Comparison of ENCODE assay signal across 20 mouse cellular contexts in the genomic region with DNA sequence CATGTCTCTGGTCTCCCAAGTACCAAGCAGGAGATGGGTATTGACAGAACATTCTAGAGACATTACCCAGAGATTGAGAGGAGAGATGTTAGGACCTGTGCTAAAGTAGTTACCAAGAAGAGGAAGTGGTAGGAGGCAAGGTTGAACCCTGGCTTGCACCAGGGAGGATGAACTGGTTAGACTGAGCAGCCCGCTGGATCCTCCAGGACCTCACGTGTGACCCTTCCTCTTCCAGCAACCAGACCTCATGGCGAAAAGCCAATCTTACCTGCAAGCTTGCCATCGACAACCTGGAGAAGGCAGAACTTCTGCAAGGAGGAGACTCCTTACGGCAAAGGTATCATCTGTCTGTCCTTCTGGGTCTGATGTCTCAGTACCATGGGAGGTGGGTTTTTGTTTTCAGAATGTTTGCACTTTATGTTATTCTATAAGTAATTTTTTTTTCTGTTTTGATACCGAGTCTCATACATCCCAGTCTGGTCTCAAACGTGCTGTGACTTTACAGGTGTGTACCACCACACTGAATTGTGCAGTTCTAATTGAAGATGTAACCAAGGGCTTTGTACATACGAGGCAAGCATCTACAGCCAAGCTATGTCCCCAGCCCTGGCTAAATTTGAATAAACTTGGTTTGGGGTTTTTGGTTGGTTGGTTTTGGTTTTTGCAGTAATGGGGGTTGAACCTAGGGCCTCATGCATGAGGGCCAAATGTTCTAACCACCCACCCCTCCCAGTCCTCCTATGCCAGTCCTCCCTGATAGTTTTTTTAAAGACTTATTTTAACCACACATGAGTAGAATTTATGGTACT. TPM values are rescaled to one million over a fixed set of nuclear protein-coding genes. Genes with fewer than 3 reads are reported as not detected.
"Had no signal": no experiment of that assay in that cellular context is flagged by ENCODE, and none has a peak within 500 bp of the region (broad histone marks: within the 10 kb centered on the region; RNA-seq: fewer than 3 reads in every experiment).

No protein-coding gene starts in this region.

- H3K4me1 ChIP-seq: limb, embryonic 10.5 days; midbrain, embryonic 13.5 days had no signal

- DNase-seq: kidney, adult 2 months; kidney, postnatal 25 days; lung, adult 2 months; lung, postnatal 36 days; retina, postnatal 1 day; right cerebral cortex, postnatal 4 days; thymus, adult 2 months; thymus, postnatal 25 days had no signal

- H3K27ac ChIP-seq: left cerebral cortex, adult 2 months; limb, embryonic 10.5 days; liver, embryonic 14.5 days; midbrain, embryonic 13.5 days; stomach, postnatal 0 days had no signal

- H3K4me3 ChIP-seq: left cerebral cortex, adult 2 months; limb, embryonic 10.5 days; midbrain, embryonic 13.5 days had no signal

RNA-seq across cellular contexts. Expression of gene Nkx2-5, which starts 55.1 kb away (rescaled TPM):
- total RNA-seq: layer of hippocampus, postnatal 25 days; left cerebral cortex, adult 2 months; left cerebral cortex, postnatal 14 days; megakaryocyte progenitor cell, adult 5-6 weeks; midbrain, postnatal 0 days had no signal
- polyA plus RNA-seq: kidney, adult 2 months; kidney, embryonic 16.5 days; liver, embryonic 14.5 days; midbrain, embryonic 13.5 days; midbrain, postnatal 0 days; neural tube, embryonic 14.5 days; urinary bladder, adult 2 months had no signal
